Mouse (Mus musculus): Measurements from ENCODE around the gene Hjurp.

DNA sequence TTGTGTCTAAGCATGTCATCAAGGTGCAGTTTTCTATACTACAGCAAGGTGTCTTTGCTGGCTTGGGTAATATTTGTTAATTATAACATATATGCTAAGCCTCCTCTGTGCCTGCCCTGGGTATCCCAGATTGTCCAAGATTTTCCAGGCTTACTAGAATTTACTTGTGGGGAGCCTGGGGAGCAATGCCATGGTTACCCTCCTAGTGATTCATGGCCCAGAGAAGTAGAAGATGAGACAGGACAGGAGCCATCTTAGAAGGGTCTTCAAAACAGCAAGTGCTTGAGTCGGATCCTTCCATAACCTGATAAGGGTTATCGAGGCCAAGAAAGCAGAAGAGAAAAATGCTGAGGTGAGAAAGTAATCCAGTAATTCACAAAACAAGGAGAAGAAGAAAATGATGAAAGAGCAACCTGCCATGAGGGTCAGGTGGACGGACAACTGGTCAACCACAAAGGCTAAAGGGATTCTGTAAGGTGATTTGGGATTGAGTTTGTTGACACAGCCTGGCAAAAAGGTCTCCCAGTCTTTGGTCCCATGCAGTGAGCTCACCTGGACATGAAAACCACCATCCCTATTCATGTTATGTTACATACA, 14.1 kb upstream of the Hjurp start:
- no peak for TF ChIP-seq POLR2A (IDR thresholded peaks at IDR 0.05; ENCODE audit: control insufficient read depth in 1 of 2, insufficient read depth in 1 of 2, low read depth in 1 of 2, low read length in 2 of 2, poor library complexity in 1 of 2)
- TF ChIP-seq ELF1 (IDR thresholded peaks at IDR 0.05; ENCODE audit: low read depth, low read length): no peak
- TF ChIP-seq CTCF (IDR thresholded peaks at IDR 0.05 in 2 of 3, conservative IDR thresholded peaks at IDR 0.05 in 1 of 3; ENCODE audit: control insufficient read depth in 1 of 3, insufficient read depth in 1 of 3, low read depth in 2 of 3, low read length in 3 of 3, poor library complexity in 1 of 3, severe bottlenecking in 1 of 3): no peak
- no peak for TF ChIP-seq MXI1 (IDR thresholded peaks at IDR 0.05; ENCODE audit: low read depth, low read length)
- no peak for TF ChIP-seq ZNF384 (IDR thresholded peaks at IDR 0.05; ENCODE audit: low read depth, low read length)
- no peak for TF ChIP-seq MAX (IDR thresholded peaks at IDR 0.05; ENCODE audit: low read length)
- no peak for TF ChIP-seq TBP (IDR thresholded peaks at IDR 0.05; ENCODE audit: low read depth, low read length)
- TF ChIP-seq BHLHE40 (IDR thresholded peaks at IDR 0.05; ENCODE audit: borderline replicate concordance, low read depth, low read length): no peak
